Mouse (Mus musculus) CD4-positive, CD25-positive, alpha-beta regulatory T cell, adult 2 months (primary cell): ENCODE measurements around the gene Amy1.
A peak's percentile ranks its signal among the peaks of the same experiment; 100 is the strongest.
"Not testable (repeated sequence)": the region's sequence is repeated elsewhere in the genome, so short reads cannot be mapped to it uniquely, and the experiment has no call there.

ENCODE experiments used
- DNase-seq: peaks from one replicate; pipeline ENCODE4 v3.0.0-alpha.2; 2012; ENCODE audit warnings: low read depth, low spot score

Gene Amy1

DNA sequence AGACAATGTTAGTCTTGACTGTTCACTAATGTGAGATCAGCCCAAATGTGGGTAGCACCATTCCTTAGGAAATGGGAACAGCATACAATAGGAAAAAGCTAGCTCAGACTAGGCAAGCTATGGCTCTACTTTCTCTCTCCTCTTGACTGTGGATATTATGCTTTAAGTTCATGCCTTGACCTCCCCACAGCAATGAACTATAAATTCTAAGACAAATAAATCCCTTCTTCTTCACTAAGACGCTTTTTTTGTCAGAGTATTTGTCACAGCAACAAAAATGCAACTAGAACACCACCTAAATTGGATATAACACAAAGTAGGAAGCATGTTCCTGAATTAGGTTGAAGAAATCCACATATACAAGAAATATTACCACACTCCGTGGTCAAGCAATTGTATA, at the start of gene Amy1:
TSS of gene Amy1 (minus strand) at position 101 of the 400 bp plus-strand sequence.
- no peak for DNase-seq

- no peak for DNase-seq
These were observed 47.8 kb upstream of the Amy1 start for GRCm38 (mm10) chr3:113654335-113654734.

- not testable (repeated sequence) for DNase-seq
These were observed 44.9 kb upstream of the Amy1 start for GRCm38 (mm10) chr3:113651386-113651785.

DNA sequence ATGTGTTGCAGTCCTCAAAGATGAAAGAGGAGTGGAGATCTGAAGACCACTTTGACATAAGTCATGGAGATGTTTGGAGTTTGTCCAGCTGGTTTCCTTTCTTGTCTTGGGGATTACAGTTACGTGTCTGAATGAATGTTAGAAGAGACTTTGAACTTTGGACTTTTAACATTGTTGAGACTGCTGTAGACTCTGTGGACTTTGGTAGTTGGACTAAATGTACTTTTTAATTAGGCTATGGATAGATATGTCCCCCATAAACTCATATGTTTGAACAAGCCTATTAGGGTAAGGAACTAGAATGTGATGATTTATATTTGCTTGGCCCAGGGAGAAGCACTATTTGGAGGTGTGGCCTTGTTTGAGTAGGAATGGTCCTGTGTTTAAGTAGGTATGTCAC, 33.0 kb upstream of the Amy1 start:
- no peak for DNase-seq

- no peak for DNase-seq
These were observed 27.7 kb upstream of the Amy1 start for GRCm38 (mm10) chr3:113634220-113634619.

GRCm38 (mm10) chr3:113631611-113632010, 25.1 kb upstream of the Amy1 start:
- no peak for DNase-seq

DNA sequence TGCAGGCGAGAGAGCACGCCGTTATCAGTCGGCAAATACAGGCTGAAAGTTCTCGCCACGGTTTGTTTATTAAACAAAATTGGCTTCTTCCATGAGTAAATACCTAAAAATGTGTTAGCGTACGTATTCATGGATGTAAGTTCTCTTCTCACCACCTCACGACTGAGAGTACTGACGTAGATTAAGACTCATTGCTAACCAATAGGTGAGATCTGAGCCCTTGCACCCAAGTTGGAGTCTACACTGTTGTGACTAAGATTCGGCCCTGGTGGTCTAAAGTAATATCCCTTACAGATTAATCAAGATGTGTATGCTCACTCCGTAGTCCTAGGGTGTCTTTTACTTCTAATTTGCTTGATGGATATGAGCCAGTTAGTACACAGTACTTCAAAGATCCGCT, 24.1 kb upstream of the Amy1 start:
- DNase-seq: peak; percentile 63

- peak; percentile 98 for DNase-seq
These were observed 23.3 kb upstream of the Amy1 start, which contains the start of gene Rnpc3 for GRCm38 (mm10) chr3:113629606-113630359. Gene Rnpc3 (minus strand): TSS chr3:113630149.

DNA sequence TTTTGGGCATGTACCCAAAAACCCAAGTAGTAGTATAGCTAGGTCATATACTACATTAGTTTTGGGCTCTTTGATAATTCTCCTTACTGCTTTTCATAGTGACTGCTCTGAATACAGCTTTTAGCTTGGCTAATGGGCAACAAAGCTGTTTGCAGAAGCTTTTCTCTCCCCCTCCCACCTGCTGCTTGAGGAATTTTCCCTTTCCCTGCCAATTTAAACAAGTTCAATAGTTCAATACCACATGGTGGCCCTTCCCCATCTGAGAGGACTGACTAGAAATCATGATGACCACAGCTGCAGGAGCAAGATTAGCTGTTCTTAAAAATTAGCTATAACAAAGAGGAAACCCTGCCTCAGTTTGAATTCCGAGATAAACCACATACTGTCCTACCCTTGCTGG, 15.7 kb downstream of the Amy1 start:
- no peak for DNase-seq

- DNase-seq: no peak
These were observed 31.9 kb downstream of the Amy1 start for GRCm38 (mm10) chr3:113574578-113574977.

DNA sequence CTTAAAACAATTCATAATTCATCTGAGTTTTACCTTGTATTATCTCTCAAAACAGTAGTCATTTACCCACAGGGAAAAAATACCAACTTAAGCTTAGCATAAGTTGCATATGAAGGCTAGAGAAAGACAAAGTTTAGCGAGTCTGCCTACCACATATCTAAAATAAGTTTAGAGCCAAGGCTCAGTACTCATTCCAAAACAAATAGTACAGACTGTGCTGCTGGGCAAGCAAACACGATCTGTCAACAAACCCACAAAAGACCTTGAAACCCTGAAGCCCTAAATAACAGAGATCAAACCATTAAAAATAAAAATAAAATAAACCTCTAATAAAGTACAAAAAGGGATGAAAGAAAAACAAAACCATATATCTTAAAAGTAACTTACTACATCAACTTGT, 32.4 kb downstream of the Amy1 start:
- no peak for DNase-seq

GRCm38 (mm10) chr3:113572158-113572557, 34.3 kb downstream of the Amy1 start:
- no peak for DNase-seq

GRCm38 (mm10) chr3:113539692-113540091, 66.8 kb downstream of the Amy1 start:
- DNase-seq: no peak

DNA sequence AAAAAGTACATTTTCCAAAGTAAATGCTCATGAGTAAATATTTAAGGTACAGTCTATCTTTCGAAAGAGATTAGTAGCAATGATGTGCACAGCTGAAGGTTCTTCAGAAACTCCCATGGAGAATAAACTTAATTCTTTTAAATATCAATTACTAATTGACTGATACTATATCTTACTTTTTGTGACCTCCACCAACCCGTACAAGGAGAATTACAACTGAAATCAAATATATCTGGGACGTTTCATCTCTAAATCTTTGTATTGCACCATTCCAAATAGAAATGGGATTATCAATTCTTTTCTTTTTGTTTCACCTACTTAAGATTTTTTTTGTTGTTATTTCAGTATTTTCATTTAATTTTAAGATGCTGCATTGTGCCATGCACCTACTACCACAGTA, 74.2 kb downstream of the Amy1 start, which contains the start of gene Amy2a1:
TSS of gene Amy2a1 (minus strand) at position 101 of the 400 bp plus-strand sequence.
- not testable (repeated sequence) for DNase-seq
